Mouse (Mus musculus) forebrain, embryonic 12.5 days (tissue): ENCODE data around the gene Palld. TPM values are rescaled to one million over a fixed set of nuclear protein-coding genes. Genes with fewer than 3 reads are reported as not detected.
A peak's percentile ranks its signal among the peaks of the same experiment; 100 is the strongest.

Source experiments
- ATAC-seq: fragments of 200-750 bp; cut with Nextera tagmentation; 2 replicates; pipeline ENCODE4 v1.8.0; 2017; ENCODE audit warnings: moderate TSS enrichment; ENCODE audit not compliant: low FRiP score
- H3K27ac ChIP-seq: fragments of 300-500 bp; sonication (generic); 2 replicates; pipeline ENCODE4 v1.5.1; 2016; ENCODE audit warnings: mild to moderate bottlenecking
- H3K27me3 ChIP-seq: fragments of 300-500 bp; sonication (generic); 2 replicates; pipeline ENCODE4 v1.6.1; 2016; ENCODE audit warnings: mild to moderate bottlenecking
- H3K36me3 ChIP-seq: fragments of 300-500 bp; sonication (generic); replicated peaks from 2 replicates; pipeline ENCODE4 v1.6.1; 2016; ENCODE audit warnings: mild to moderate bottlenecking
- H3K4me1 ChIP-seq: fragments of 300-500 bp; sonication (generic); 2 replicates; pipeline ENCODE4 v1.6.1; 2016
- H3K4me2 ChIP-seq: fragments of 300-500 bp; sonication (generic); 2 replicates; pipeline ENCODE4 v1.6.1; 2016; ENCODE audit warnings: mild to moderate bottlenecking, moderate library complexity
- H3K4me3 ChIP-seq: fragments of 300-500 bp; sonication (generic); replicated peaks from 2 replicates; pipeline ENCODE4 v1.5.1; 2016; ENCODE audit warnings: mild to moderate bottlenecking
- H3K9ac ChIP-seq: fragments of 300-500 bp; sonication (generic); 2 replicates; pipeline ENCODE4 v1.6.1; 2016; ENCODE audit warnings: mild to moderate bottlenecking
- H3K9me3 ChIP-seq: fragments of 300-500 bp; sonication (generic); 2 replicates; pipeline ENCODE4 v1.6.1; 2016
- WGBS: fragments of 180-500 bp; shearing (Covaris S2); methylation state at CpG from one replicate; pipeline ENCODE4 v1.1.7; 2016; 5-methylcytosine and 5-hydroxymethylcytosine counted together
- polyA plus RNA-seq: library from polyadenylated mRNA; unstranded; fragments of >200 nt; fragmentation: Nextera tagmentation; extraction: Ambion mirVana; gene quantifications from 2 replicates; pipeline ENCODE4 v1.2.1, GENCODE M21; 2016

Gene Palld
- polyA plus RNA-seq, 1 experiment from 2014 or later: 56.0 TPM

GRCm38 (mm10) chr8:61535472-61535871 is 367.0 kb downstream of the Palld start:
- Histone ChIP-seq H3K27me3 (no peaks in the 10 kb centered on the region), H3K9ac (no peak overlapping the region), H3K4me2 (no peak overlapping the region), H3K27ac (no peak overlapping the region), H3K4me1 (no peaks in the 10 kb centered on the region), H3K9me3 (no peaks in the 10 kb centered on the region), H3K4me3 (no peak overlapping the region), H3K36me3 (peaks cover 36% of the 10 kb centered on the region)
- WGBS: 84% methylated on average over 11 of the region's 11 CpGs
- no peak for ATAC-seq

- peaks cover 44% of the 10 kb centered on the region for H3K36me3 ChIP-seq
- no peaks in the 10 kb centered on the region for H3K4me1 ChIP-seq
- no peaks in the 10 kb centered on the region for H3K27me3 ChIP-seq
- no peak overlapping the region for H3K9ac ChIP-seq
- H3K4me3 ChIP-seq: no peak overlapping the region
- no peak for ATAC-seq
- 52% methylated on average over 16 of the region's 16 CpGs for WGBS
- no peaks in the 10 kb centered on the region for H3K9me3 ChIP-seq
- H3K27ac ChIP-seq: no peak overlapping the region
- no peak overlapping the region for H3K4me2 ChIP-seq
Measured at GRCm38 (mm10) chr8:61533356-61533926, 369.0 kb downstream of the Palld start.

- WGBS: 84% methylated on average over 5 of the region's 5 CpGs
- no peak overlapping the region for H3K27ac ChIP-seq
- H3K4me2 ChIP-seq: no peak overlapping the region
- H3K4me3 ChIP-seq: no peak overlapping the region
- no peak for ATAC-seq
- H3K9ac ChIP-seq: no peak overlapping the region
- H3K27me3 ChIP-seq: no peaks in the 10 kb centered on the region
- peaks cover 46% of the 10 kb centered on the region for H3K36me3 ChIP-seq
- no peaks in the 10 kb centered on the region for H3K4me1 ChIP-seq
- H3K9me3 ChIP-seq: no peaks in the 10 kb centered on the region
Measured at GRCm38 (mm10) chr8:61532831-61533230, 369.7 kb downstream of the Palld start.

GRCm38 (mm10) chr8:61531944-61532795 is 370.3 kb downstream of the Palld start:
- H3K27ac ChIP-seq: no peak overlapping the region

GRCm38 (mm10) chr8:61528642-61529041 is 373.8 kb downstream of the Palld start:
- H3K4me2 ChIP-seq: no peak overlapping the region
- H3K27me3 ChIP-seq: no peaks in the 10 kb centered on the region
- no peak overlapping the region for H3K9ac ChIP-seq
- 75% methylated on average over 6 of the region's 6 CpGs for WGBS
- no peaks in the 10 kb centered on the region for H3K4me1 ChIP-seq
- no peak for ATAC-seq
- H3K4me3 ChIP-seq: no peak overlapping the region
- no peaks in the 10 kb centered on the region for H3K9me3 ChIP-seq
- peaks cover 49% of the 10 kb centered on the region for H3K36me3 ChIP-seq
- no peak overlapping the region for H3K27ac ChIP-seq

More at GRCm38 (mm10) chr8:61531944-61532795, 370.3 kb downstream of the Palld start:
- H3K9ac ChIP-seq: no peak overlapping the region
- no peaks in the 10 kb centered on the region for H3K4me1 ChIP-seq
- ATAC-seq: no peak
- no peaks in the 10 kb centered on the region for H3K27me3 ChIP-seq
- H3K4me3 ChIP-seq: no peak overlapping the region
- 74% methylated on average over 22 of the region's 22 CpGs for WGBS
- H3K4me2 ChIP-seq: no peak overlapping the region
- H3K9me3 ChIP-seq: no peaks in the 10 kb centered on the region
- peaks cover 51% of the 10 kb centered on the region for H3K36me3 ChIP-seq

- H3K27ac ChIP-seq: no peak overlapping the region
- 94% methylated on average over 9 of the region's 9 CpGs for WGBS
- no peak overlapping the region for H3K4me3 ChIP-seq
- H3K4me1 ChIP-seq: no peaks in the 10 kb centered on the region
- H3K9me3 ChIP-seq: no peaks in the 10 kb centered on the region
- ATAC-seq: no peak
- H3K9ac ChIP-seq: no peak overlapping the region
- no peak overlapping the region for H3K4me2 ChIP-seq
- H3K36me3 ChIP-seq: peaks cover 49% of the 10 kb centered on the region
- H3K27me3 ChIP-seq: no peaks in the 10 kb centered on the region
Measured at GRCm38 (mm10) chr8:61528197-61528596, 374.3 kb downstream of the Palld start.

- no peak overlapping the region for H3K27ac ChIP-seq
- peaks cover 49% of the 10 kb centered on the region for H3K36me3 ChIP-seq
- ATAC-seq: no peak
- no peak overlapping the region for H3K4me2 ChIP-seq
- no peaks in the 10 kb centered on the region for H3K27me3 ChIP-seq
- H3K4me3 ChIP-seq: no peak overlapping the region
- H3K9ac ChIP-seq: no peak overlapping the region
- H3K4me1 ChIP-seq: no peaks in the 10 kb centered on the region
- H3K9me3 ChIP-seq: no peaks in the 10 kb centered on the region
- 94% methylated on average over 14 of the region's 14 CpGs for WGBS
Measured at GRCm38 (mm10) chr8:61527037-61527436, 375.5 kb downstream of the Palld start.

GRCm38 (mm10) chr8:61522132-61522531 is 380.4 kb downstream of the Palld start:
- no peak overlapping the region for H3K4me3 ChIP-seq
- ATAC-seq: no peak
- WGBS: 25% methylated on average over 1 of the region's 1 CpGs
- H3K4me1 ChIP-seq: peaks cover 9% of the 10 kb centered on the region
- no peak overlapping the region for H3K4me2 ChIP-seq
- no peak overlapping the region for H3K9ac ChIP-seq
- no peaks in the 10 kb centered on the region for H3K27me3 ChIP-seq
- H3K27ac ChIP-seq: no peak overlapping the region
- peaks cover 30% of the 10 kb centered on the region; the same call in 1 of the 2 replicates for H3K36me3 ChIP-seq
- H3K9me3 ChIP-seq: no peaks in the 10 kb centered on the region

- peaks cover 26% of the 10 kb centered on the region for H3K36me3 ChIP-seq
- H3K4me2 ChIP-seq: no peak overlapping the region
- no peak for ATAC-seq
- no peak overlapping the region for H3K4me3 ChIP-seq
- H3K9me3 ChIP-seq: no peaks in the 10 kb centered on the region
- H3K9ac ChIP-seq: no peak overlapping the region
- H3K27ac ChIP-seq: peak overlapping the region; percentile 82
- peaks cover 30% of the 10 kb centered on the region for H3K4me1 ChIP-seq
- no peaks in the 10 kb centered on the region for H3K27me3 ChIP-seq
- WGBS: 83% methylated on average over 14 of the region's 14 CpGs
Measured at GRCm38 (mm10) chr8:61517502-61518185, 384.8 kb downstream of the Palld start.

- WGBS: 72% methylated on average over 8 of the region's 8 CpGs
- peak overlapping the region; percentile 82 for H3K27ac ChIP-seq
- H3K9ac ChIP-seq: no peak overlapping the region
- no peaks in the 10 kb centered on the region for H3K27me3 ChIP-seq
- peaks cover 30% of the 10 kb centered on the region for H3K4me1 ChIP-seq
- H3K4me3 ChIP-seq: no peak overlapping the region
- ATAC-seq: peak; percentile 21; the same call in 1 of the 2 replicates
- H3K9me3 ChIP-seq: no peaks in the 10 kb centered on the region
- peaks cover 34% of the 10 kb centered on the region for H3K36me3 ChIP-seq
- no peak overlapping the region for H3K4me2 ChIP-seq
Measured at GRCm38 (mm10) chr8:61516745-61517501, 385.6 kb downstream of the Palld start.

- H3K4me3 ChIP-seq: no peak overlapping the region
- H3K27ac ChIP-seq: peak overlapping the region; percentile 95
- peaks cover 32% of the 10 kb centered on the region for H3K36me3 ChIP-seq
- H3K4me1 ChIP-seq: peaks cover 30% of the 10 kb centered on the region
- H3K9ac ChIP-seq: peak overlapping the region; percentile 21; the same call in 1 of the 2 replicates
- H3K4me2 ChIP-seq: peak overlapping the region; percentile 34
- no peaks in the 10 kb centered on the region for H3K27me3 ChIP-seq
- peak; percentile 88 for ATAC-seq
- no peaks in the 10 kb centered on the region for H3K9me3 ChIP-seq
- 31% methylated on average over 25 of the region's 25 CpGs for WGBS
Measured at GRCm38 (mm10) chr8:61515931-61516744, 386.4 kb downstream of the Palld start.
